Mouse (Mus musculus) olfactory bulb, adult 2 months (tissue): Measurements from ENCODE around the gene Miox.

Experiments
- CTCF ChIP-seq: fragments of 200-500 bp; IDR thresholded peaks from 2 replicates; pipeline ENCODE4 v1.5.1; 2012; ENCODE audit warnings: low read depth, mild to moderate bottlenecking, low read length, moderate library complexity; ENCODE audit not compliant: insufficient read depth
- POLR2A ChIP-seq: fragments of 200-500 bp; IDR thresholded peaks from 2 replicates; pipeline ENCODE4 v1.6.1; 2012; ENCODE audit warnings: mild to moderate bottlenecking, low read depth, low read length, moderate library complexity; ENCODE audit not compliant: insufficient read depth

- TF ChIP-seq CTCF (no peak), POLR2A (no peak)
Measured at GRCm38 (mm10) chr15:89372536-89372935, 38.3 kb downstream of the Miox start.
